Mouse (Mus musculus) lung, postnatal 0 days (tissue): ENCODE data around the gene Gm17482. TPM values are rescaled to one million over a fixed set of nuclear protein-coding genes. Genes with fewer than 3 reads are reported as not detected.
A peak's percentile ranks its signal among the peaks of the same experiment; 100 is the strongest.

Experiments
- ATAC-seq: fragments of 200-750 bp; cut with Nextera tagmentation; 2 replicates; pipeline ENCODE4 v1.8.0; 2017; ENCODE audit warnings: moderate library complexity
- DNase-seq: peaks from one replicate; pipeline ENCODE4 v3.0.0-alpha.2; 2016; ENCODE audit warnings: low spot score
- H3K27ac ChIP-seq: fragments of 300-500 bp; sonication (generic); 2 replicates; pipeline ENCODE4 v1.5.1; 2014; ENCODE audit warnings: antibody characterized with exemption, mild to moderate bottlenecking, low read length, mixed read lengths
- H3K27me3 ChIP-seq: fragments of 300-500 bp; sonication (generic); replicated peaks from 2 replicates; pipeline ENCODE4 v1.6.1; 2014; ENCODE audit warnings: low read length, mixed read lengths; ENCODE audit not compliant: insufficient read depth
- H3K36me3 ChIP-seq: fragments of 300-500 bp; sonication (generic); 2 replicates; pipeline ENCODE4 v1.6.1; 2014; ENCODE audit warnings: low read length, mixed read lengths; ENCODE audit not compliant: insufficient read depth
- H3K4me1 ChIP-seq: fragments of 300-500 bp; sonication (generic); 2 replicates; pipeline ENCODE4 v1.6.1; 2014; ENCODE audit warnings: antibody characterized with exemption, low read depth, low read length, mixed read lengths; ENCODE audit not compliant: insufficient read depth
- H3K4me2 ChIP-seq: fragments of 300-500 bp; sonication (generic); replicated peaks from 2 replicates; pipeline ENCODE4 v1.6.1; 2014; ENCODE audit warnings: low read depth, mild to moderate bottlenecking, low read length, moderate library complexity, mixed read lengths
- H3K4me3 ChIP-seq: fragments of 300-500 bp; sonication (generic); 2 replicates; pipeline ENCODE4 v1.5.1; 2014; ENCODE audit warnings: low read depth, low read length
- H3K9ac ChIP-seq: fragments of 300-500 bp; sonication (generic); replicated peaks from 2 replicates; pipeline ENCODE4 v1.6.1; 2014; ENCODE audit warnings: low read depth, mild to moderate bottlenecking
- H3K9me3 ChIP-seq: fragments of 300-500 bp; sonication (generic); 2 replicates; pipeline ENCODE4 v1.6.1; 2016; ENCODE audit warnings: low read length, mixed read lengths
- CTCF ChIP-seq: IDR thresholded peaks from 2 replicates; pipeline ENCODE4 v1.5.1; 2016; ENCODE audit warnings: antibody characterized with exemption, mild to moderate bottlenecking
- EP300 ChIP-seq: IDR thresholded peaks from 2 replicates; pipeline ENCODE4 v1.6.1; 2016; ENCODE audit warnings: antibody characterized with exemption, mild to moderate bottlenecking, control low read depth
- WGBS: fragments of 180-500 bp; shearing (Covaris S2); extraction: QIAGEN DNeasy Blood & Tissue Kit; methylation state at CpG from one replicate; pipeline ENCODE4 v1.1.7; 2014; 5-methylcytosine and 5-hydroxymethylcytosine counted together
- polyA plus RNA-seq: library from polyadenylated mRNA; unstranded; fragments of >200 nt; fragmentation: Nextera tagmentation; extraction: Ambion mirVana; gene quantifications from 2 replicates; pipeline ENCODE4 v1.2.1, GENCODE M21; 2015

The Gm17482 gene
- polyA plus RNA-seq, 1 experiment from 2014 or later = not detected

GRCm38 (mm10) chr6:115270085-115270484 lies 42.9 kb downstream of the Gm17482 start:
- 35% methylated on average over 2 of the region's 2 CpGs for WGBS

DNA sequence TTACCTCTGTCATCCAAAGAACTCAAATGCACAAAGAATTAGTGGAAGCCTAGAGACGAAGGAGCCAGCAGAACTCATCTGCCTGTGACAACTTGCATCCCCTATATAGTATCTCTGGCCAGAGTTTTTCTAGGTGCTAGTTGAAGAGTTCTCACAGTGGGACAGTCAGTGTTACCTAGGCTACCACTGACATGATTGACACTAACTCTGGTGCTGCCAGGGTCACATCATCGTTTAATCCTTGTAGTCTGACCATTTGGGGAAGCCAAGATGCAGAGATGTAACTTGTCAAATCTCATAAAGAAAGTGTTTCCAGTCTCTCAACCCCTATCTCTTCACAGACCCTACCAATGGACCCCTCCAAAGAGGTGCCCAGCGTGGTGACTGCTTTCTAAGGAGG lies 44.2 kb downstream of the Gm17482 start:
- H3K4me3 ChIP-seq = no peak overlapping the region
- 62% methylated on average over 3 of the region's 3 CpGs for WGBS
- no peaks in the 10 kb centered on the region for H3K4me1 ChIP-seq
- no peak for TF ChIP-seq CTCF
- no peak for TF ChIP-seq EP300
- H3K27ac ChIP-seq = no peak overlapping the region
- DNase-seq (no peak), ATAC-seq (no peak)
- H3K27me3 ChIP-seq = no peaks in the 10 kb centered on the region
- no peak overlapping the region for H3K4me2 ChIP-seq
- no peaks in the 10 kb centered on the region for H3K9me3 ChIP-seq
- no peaks in the 10 kb centered on the region for H3K36me3 ChIP-seq
- no peak overlapping the region for H3K9ac ChIP-seq

More at GRCm38 (mm10) chr6:115270085-115270484, 42.9 kb downstream of the Gm17482 start:
- Histone ChIP-seq H3K36me3 (no peaks in the 10 kb centered on the region), H3K9me3 (no peaks in the 10 kb centered on the region), H3K4me2 (no peak overlapping the region), H3K9ac (no peak overlapping the region), H3K27me3 (no peaks in the 10 kb centered on the region), H3K4me3 (no peak overlapping the region), H3K4me1 (no peaks in the 10 kb centered on the region), H3K27ac (no peak overlapping the region)
- no peak for TF ChIP-seq CTCF
- TF ChIP-seq EP300 = no peak
- DNase-seq (no peak), ATAC-seq (no peak)

DNA sequence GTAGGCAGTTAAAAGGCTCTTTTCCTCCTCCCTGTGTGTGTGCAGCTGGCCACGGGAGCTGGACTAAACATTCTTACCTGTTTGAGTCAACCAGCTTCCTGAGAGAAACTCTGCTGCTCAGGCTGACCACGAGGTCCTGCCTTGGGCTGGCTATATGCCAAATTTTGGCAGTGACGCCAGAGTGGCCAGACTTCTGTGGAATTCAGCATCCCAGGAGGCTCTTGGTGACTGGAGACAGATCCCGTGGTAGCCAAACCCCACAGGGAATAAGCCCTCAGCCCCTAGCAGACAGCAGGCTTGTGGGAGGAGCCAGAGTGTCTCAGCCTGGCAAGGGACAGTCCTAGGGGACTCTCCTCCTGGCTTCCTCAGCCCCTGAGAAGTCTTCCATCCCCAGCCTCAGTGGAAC lies 44.7 kb downstream of the Gm17482 start:
- no peak overlapping the region for H3K4me3 ChIP-seq
- H3K4me1 ChIP-seq = no peaks in the 10 kb centered on the region
- TF ChIP-seq EP300 = no peak
- no peak for TF ChIP-seq CTCF
- H3K27me3 ChIP-seq = no peaks in the 10 kb centered on the region
- peak; percentile 87 for DNase-seq
- no peaks in the 10 kb centered on the region for H3K36me3 ChIP-seq
- H3K9ac ChIP-seq = no peak overlapping the region
- ATAC-seq = peak; percentile 73
- no peak overlapping the region for H3K27ac ChIP-seq
- no peak overlapping the region for H3K4me2 ChIP-seq
- no peaks in the 10 kb centered on the region for H3K9me3 ChIP-seq
- WGBS = 3% methylated on average over 4 of the region's 4 CpGs

- Histone ChIP-seq H3K4me2 (no peak overlapping the region), H3K4me1 (no peaks in the 10 kb centered on the region), H3K27me3 (no peaks in the 10 kb centered on the region), H3K9me3 (no peaks in the 10 kb centered on the region), H3K36me3 (no peaks in the 10 kb centered on the region), H3K4me3 (no peak overlapping the region), H3K9ac (no peak overlapping the region), H3K27ac (no peak overlapping the region)
- TF ChIP-seq EP300 = no peak
- TF ChIP-seq CTCF = no peak
- WGBS = 89% methylated on average over 10 of the region's 10 CpGs
- no peak for ATAC-seq
- no peak for DNase-seq
These were observed 46.2 kb downstream of the Gm17482 start for GRCm38 (mm10) chr6:115273346-115273745.

GRCm38 (mm10) chr6:115274705-115275104 lies 47.6 kb downstream of the Gm17482 start:
- DNase-seq = peak; percentile 50
- ATAC-seq = peak; percentile 45
- Histone ChIP-seq H3K9ac (no peak overlapping the region), H3K4me3 (no peak overlapping the region), H3K27ac (no peak overlapping the region), H3K27me3 (no peaks in the 10 kb centered on the region), H3K4me2 (no peak overlapping the region), H3K9me3 (no peaks in the 10 kb centered on the region), H3K36me3 (no peaks in the 10 kb centered on the region), H3K4me1 (no peaks in the 10 kb centered on the region)
- WGBS = 48% methylated on average over 9 of the region's 9 CpGs
- TF ChIP-seq CTCF = no peak

GRCm38 (mm10) chr6:115275116-115275815 lies 48.1 kb downstream of the Gm17482 start:
- ATAC-seq (no peak), DNase-seq (no peak)
- 77% methylated on average over 10 of the region's 10 CpGs for WGBS
- Histone ChIP-seq H3K4me2 (no peak overlapping the region), H3K4me3 (no peak overlapping the region), H3K4me1 (no peaks in the 10 kb centered on the region), H3K9ac (no peak overlapping the region), H3K27me3 (no peaks in the 10 kb centered on the region), H3K27ac (no peak overlapping the region), H3K9me3 (no peaks in the 10 kb centered on the region), H3K36me3 (no peaks in the 10 kb centered on the region)
- TF ChIP-seq EP300 = no peak
- no peak for TF ChIP-seq CTCF
